Mouse (Mus musculus) spleen, adult 18-20 months (tissue): ENCODE data around the gene AI597479.

Experiments used
- DNase-seq, 2 experiments: peaks; one replicate each; pipeline ENCODE4 v3.0.0; 2022; ENCODE audit warnings: mixed read lengths in 2 of 2

The AI597479 gene

DNA sequence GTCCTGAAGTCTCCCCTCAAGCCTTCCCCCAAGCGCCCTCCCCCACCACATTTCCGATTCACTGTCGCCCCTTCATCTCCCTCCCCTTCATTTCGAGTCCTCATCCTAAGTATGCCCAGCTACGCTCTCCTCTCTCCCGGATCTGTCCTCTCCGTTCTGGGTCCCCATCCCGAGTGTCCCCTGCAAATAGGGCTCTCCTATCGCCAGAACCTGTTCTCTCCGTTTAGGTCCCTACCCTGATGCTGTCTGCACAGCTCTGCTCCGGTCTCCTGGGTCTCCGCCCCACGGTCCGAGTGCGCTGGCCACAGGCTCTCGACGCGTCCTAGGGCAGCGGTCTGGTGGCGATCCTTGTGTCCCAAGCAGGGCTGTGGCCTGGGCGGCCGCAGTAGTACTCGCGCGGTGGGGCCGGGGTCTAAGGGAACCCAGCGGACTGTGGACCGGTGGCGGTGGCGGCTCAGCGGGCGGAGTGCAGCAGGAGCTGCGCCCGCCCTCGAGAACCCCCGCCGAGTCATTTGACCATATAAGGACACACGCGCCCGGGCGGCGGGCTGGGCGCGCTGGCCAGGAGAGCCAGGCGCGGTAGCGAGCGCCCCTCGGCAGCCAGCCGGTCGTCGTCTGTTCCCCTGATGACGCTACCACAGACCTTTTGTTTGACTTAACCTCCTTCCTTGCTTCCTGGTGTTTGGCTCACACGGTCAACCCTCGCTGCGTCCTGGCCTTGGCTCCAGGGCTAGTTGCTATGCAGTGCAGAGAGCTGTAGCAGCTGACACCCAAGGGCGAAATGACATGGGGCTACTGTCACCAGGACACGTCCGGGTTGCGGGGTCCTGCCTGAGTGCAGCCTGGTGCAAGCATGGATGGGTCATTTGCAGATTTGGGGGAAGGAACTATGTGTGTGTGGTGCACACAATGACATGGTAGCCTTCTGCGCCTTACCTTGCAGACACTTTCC lies 65.2 kb downstream of the AI597479 start:
- DNase-seq = peak; percentile 18 to 47

- DNase-seq = no peak
These were observed 66.1 kb downstream of the AI597479 start for GRCm38 (mm10) chr1:43164582-43164981.
